Mouse (Mus musculus): Measurements from ENCODE around the gene Nbl1. TPM values are rescaled to one million over a fixed set of nuclear protein-coding genes. Genes with fewer than 3 reads are reported as not detected.
A peak's percentile ranks its signal among the peaks of the same experiment; 100 is the strongest.

Nbl1 gene
- 10 to 100 TPM; 22.6 to 22.8 TPM for total RNA-seq (2021)
- long read RNA-seq, experiment 1, transcript Nbl1-201 (4 exons, 1,793 nt), result major isoform, 18 of 29 reads
- long read RNA-seq, experiment 1, partial matches to known transcripts, result 1 of 29 reads
- long read RNA-seq, experiment 1, other reads (novel, unspliced or antisense), result 10 of 29 reads
- long read RNA-seq, experiment 2, transcript Nbl1-201 (4 exons, 1,793 nt), result major isoform, 23 of 39 reads
- long read RNA-seq, experiment 2, partial matches to known transcripts, result 1 of 39 reads
- long read RNA-seq, experiment 2, other reads (novel, unspliced or antisense), result 15 of 39 reads

DNA sequence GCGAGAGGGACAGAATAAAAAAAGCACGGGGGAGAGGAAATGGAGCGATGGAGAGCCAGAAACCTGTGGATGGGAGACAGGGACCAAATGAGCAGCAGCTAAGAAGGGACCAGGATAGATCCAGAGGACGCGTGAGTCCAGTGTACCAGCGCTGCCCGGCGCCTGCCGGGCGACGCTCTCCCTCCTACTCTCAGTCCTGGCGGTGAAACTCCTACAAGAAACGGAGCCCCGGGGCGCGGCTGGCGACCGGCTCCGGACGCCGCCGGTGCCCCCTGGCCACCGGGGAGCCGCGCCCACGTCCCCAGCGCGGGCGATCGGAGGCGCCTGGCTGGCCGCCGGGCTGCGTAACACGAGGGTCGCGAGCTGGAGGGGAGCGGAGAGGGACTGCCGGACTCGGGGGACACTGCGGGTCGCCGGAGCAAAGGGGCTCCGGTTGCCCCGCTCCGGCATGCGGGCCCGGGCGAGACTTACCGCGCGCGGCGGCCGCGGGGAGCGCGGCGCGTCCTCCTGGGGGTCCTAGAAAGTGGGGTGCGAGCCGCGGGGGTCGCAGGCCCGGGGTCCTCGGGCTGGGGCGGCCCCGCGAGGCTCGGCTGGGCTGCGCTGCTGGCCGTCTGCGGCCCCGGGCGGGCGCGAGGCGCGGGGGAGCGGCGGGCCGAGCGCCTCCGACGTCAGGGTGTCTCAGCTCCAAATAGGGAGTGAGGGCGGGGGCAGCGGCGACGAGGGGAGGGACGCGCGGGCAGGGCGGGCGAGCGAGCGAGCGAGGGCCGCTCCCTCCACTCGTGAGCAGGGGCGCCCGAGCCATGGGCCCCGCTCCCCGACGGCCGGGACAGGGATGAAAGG is at the start of gene Nbl1:
TSS of gene Nbl1 (minus strand) at position 638 of the 840 bp plus-strand sequence.
- peak; percentile 54 to 70 for DNase-seq
- intact Hi-C loops (cut with DNase I), result loop anchor here (5.0 kb wide), 1 partner anchor 100 kb away; the partner anchor contains the start of gene Capzb

DNA sequence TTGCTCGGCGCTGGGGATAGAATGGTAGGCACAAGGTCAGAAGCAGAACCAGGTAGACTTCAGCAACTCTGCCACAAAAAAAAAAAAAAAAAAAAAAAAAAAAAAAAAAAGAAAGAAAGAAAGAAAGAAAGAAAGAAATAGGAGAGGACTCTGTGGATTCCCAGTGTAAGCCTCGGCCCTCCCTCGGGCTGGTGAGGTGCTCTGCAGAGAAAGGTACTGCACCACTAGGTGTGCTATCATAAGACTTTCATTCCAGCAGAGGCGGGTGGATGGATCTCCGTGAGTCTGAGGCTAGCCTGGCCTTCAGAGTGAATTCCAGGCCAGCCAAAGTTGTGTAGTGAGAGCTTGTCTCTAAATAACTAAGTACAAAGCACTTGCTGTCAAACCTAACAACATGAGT is 49.0 kb upstream of the Nbl1 start:
- intact Hi-C loops (cut with DNase I), result loop anchor here (5.0 kb wide), 1 partner anchor 41 kb away; no protein-coding TSS in a partner anchor
- DNase-seq, result no peak

DNA sequence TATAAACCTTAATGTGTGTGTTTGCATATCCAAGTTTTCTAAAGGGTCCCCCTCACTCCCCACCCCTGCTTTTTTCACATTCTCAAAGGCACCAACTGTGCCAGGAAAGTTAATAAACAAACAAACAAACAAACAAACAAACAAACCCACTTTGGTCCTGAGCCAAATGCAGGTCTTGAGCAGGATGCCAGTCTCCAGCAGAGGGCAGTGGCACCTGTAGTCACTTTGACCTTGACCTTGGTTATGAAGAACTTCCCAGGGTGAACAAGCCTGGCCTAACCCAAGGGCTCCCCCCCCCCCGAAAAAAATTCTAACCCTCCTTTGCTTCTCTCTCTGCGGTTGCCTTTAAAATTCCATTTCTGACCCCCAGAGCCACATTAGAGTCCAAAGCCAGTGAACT is 47.5 kb upstream of the Nbl1 start:
- intact Hi-C loops (cut with DNase I), result loop anchor here (5.0 kb wide), 1 partner anchor 42 kb away; no protein-coding TSS in a partner anchor
- no peak for DNase-seq

DNA sequence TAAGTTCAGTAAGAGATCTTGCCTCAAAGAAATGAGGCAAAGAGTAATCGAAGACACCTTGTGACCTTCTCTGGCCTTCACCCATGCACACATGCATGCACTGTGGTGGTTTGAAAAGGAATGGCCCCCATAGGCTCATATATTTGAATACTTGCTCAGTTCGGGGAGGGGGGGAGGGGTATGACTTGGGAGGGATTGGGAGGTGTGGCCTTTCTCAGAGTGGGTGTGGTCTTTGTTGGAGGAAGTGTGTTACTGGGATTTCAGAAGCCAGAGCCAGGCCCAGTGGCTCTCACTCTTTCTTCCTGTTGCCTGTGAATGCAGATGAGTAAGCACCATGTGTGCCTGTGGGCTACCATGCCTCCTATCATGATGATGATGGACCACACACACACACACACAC is 43.2 kb upstream of the Nbl1 start:
- DNase-seq, result no peak
- intact Hi-C loops (cut with DNase I), result no loop called here

DNA sequence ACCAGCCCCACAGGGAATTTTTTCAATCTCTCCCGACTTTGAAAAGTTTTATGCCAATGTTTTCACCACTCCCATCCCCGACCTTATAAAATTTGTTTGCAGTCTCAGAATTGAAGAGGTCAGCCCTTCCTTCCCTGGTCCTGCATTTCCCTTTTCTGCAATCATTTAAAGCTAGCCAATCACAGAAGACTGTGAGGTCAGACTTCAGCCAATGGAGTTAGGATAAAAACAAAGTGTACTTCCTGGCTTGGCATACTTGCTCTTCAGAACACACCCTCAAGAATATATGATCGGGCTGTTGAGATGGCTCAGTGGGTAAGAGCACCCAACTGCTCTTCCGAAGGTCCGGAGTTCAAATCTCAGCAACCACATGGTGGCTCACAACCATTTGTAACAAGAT is 40.3 kb upstream of the Nbl1 start:
- no peak for DNase-seq
- intact Hi-C loops (cut with DNase I), result loop anchor here (5.0 kb wide), 1 partner anchor 114 kb away; no protein-coding TSS in a partner anchor

DNA sequence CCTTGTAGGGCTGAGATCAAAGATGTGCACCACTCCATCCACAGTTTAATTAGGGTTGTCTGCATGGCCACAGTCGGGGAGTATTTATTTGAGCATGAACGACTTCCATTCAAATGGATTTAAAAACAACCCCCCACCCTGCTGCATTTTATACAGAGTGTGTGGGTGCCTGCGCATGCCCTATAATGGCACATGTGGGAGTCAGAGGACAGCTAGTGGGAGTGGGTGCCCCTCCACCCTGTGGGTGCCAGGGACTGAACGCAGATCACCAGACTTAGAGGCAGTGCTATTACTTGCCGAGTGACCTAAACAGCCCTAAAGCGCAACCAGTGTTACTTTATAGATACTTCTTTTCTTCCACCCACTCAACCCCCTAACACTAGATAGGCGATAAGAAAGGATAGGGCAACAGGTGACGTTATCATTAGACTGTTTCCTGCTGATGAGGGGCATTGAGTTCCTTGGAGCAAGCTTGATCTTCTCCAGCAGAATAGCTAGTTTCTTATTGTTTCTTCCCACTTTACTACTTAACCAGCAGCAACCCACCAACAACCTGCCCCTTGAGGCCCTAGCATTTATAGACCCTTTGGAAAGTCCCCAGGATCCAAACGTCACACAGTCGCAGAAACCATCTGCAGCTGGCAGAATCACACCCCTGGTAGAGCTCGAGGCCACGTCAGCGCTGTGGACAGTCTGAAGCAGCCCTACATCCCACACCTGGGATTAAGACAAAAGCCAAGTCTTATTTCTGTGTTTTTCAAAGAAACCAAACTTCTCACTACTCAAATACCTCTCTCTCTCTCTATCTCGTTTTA is 39.3 kb upstream of the Nbl1 start:
- DNase-seq, result no peak
- intact Hi-C loops (cut with DNase I), result loop anchor here (5.0 kb wide), 1 partner anchor 115 kb away; no protein-coding TSS in a partner anchor

DNA sequence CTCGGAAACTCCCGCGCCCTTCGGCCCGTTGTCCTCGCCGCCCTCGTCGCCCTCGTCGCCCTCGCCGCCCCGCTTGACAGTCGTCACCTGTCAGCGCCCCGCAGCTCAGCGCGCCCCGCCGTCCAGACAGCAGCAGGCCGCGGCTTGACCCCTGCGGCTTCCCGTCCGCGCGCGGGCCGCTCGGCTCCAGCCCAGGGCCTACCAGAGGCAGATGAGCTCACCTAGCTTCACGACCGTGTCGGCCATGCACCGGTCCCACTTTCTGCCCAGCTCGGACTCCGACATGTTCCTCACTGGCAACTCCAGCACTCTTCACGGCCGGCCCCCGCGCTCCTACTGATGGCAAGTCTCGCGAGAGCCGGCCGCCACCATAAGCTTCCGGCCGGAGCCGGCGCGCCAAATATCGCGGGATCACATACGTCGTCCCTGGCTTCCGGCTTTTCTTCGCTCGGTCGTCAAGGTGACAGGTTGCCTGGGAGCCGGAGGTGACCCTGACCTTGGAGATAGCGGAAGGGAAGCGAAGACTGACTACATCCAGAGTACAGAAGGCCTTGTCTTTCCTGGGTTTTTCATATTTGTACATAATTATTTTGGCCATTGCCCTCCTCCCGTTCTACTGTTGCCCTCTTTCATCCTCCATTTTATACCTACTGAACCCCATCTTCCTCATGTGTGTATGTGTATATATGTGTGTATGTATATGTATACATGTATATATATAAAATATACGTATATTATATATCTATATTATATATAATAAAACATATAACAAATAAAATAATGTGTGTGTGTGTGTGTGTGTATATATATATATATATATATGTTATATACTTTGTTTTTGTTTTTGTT is 38.1 kb upstream of the Nbl1 start, which contains the start of gene Minos1:
TSS of gene Minos1 (minus strand) at position 413 of the 849 bp plus-strand sequence.
- peak; percentile 95 for DNase-seq
- intact Hi-C loops (cut with DNase I), result loop anchor here (5.0 kb wide), 1 partner anchor 116 kb away; no protein-coding TSS in a partner anchor

DNA sequence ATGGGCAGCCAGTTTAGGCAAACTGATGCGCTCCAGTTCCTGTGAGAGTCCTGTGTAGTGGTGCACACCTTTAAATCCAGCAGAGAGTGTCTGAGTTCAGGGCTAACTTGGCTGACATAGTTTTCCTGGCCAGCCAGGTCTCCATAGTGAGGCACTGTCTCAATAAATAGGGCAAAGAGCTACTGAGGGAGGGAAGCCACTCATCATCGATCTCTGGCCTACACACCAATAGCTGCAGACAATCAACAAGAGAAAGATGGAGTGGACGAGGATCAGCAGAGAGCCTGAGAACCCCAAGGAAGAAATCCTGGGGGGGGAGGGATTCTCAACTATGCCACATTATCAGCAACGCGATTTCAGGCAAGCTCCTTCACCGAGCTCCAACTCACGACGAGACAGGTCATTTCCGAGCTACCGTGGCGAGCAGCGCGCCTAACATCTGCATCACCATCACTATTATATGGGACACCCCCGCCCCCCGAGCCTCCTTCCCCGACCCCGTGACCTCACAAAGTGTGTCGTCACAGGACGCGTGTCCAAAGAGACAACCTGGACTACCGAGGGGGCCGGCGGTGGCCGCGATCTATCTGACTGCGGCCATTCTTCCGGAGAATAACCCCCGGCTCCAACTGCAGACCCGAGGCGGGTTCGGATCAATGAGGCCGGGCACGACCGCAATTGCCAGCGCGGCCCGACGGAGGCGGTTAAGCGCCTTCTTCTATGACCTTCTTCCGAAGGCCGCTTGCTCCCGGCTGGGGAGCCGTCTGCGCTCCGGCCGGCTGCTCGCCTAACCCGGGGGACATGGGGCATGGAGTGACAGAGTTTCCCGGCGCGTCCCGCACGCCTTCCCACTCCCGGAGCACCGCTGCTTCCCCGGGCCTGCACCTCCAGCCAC is 37.3 kb upstream of the Nbl1 start:
- DNase-seq, result no peak
- intact Hi-C loops (cut with DNase I), result loop anchor here (5.0 kb wide), 1 partner anchor 117 kb away; no protein-coding TSS in a partner anchor

DNA sequence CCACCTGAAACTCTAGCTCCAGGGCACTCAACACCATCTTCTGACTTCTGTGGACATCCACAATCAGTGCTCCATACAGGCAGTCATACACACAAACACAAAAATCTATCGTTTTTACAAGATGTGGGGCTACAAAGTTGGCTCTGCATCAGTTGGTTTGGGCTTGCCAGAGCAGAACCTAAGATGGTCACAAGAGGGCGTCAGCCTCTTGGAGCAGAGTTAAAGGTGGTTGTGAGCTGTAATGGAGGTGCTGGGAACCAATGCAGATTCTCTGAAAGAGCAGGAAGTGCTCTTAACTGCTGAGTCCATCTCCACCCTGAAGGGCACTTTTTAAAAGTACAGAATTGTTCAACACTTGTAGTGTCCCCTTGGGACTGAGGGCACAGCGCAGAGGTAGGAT is 33.7 kb upstream of the Nbl1 start:
- no peak for DNase-seq
- intact Hi-C loops (cut with DNase I), result no loop called here

DNA sequence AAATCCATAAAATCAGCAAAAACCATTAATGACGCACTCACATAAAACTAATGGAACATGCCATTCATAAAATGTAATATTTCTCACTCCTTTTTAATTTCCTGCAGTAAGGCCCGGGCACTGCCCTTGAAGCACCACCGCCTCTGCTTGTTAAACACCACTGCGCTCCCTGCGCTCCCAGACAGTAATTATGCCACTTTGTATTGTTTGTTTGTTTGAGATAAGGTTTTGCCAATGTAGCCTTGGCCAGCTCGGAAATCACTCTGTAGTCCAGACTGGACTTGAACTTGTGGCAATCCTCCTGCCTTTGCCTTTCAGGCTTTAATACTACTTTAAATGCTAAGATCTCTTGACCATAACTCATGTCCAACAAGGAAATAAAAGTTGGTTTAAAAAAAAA is 32.1 kb upstream of the Nbl1 start:
- no peak for DNase-seq
- intact Hi-C loops (cut with DNase I), result no loop called here

DNA sequence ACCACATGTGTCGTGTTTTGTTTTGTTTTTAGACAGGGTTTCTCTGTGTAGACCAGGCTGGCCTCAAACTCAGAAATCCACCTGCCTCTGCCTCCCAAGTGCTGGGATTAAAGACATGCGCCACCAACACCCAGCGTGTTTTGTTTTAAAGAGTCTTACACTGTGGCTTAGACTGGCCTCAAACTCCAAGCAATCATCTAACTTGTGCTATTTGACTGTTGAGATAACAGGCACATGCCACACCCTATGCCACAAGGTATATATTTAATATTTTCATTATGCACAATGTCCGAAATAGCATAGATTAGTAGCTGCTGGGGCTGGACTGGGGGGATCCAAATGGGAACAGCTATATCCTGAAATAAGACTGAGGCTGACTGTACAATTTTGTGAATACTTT is 29.8 kb upstream of the Nbl1 start:
- no peak for DNase-seq
- intact Hi-C loops (cut with DNase I), result no loop called here

DNA sequence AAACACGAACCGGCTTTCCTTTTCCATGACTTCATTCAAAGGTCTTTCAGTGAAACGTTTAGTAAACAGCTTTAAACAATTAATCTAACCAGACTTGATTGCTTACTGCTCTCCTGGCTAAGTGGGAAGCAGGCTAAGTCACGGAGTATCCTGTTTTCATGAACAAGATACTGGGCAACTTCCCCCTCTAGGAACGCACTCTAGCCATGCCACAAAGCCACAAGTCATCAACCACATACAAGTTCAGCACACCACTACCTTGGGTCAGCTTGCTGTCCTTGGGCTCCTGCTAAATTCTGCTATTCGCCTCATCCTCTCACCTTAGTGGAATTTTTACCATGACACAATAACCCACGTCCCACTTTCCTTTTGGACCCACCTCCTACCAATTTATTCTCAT is 28.2 kb upstream of the Nbl1 start:
- intact Hi-C loops (cut with DNase I), result no loop called here
- DNase-seq, result no peak

DNA sequence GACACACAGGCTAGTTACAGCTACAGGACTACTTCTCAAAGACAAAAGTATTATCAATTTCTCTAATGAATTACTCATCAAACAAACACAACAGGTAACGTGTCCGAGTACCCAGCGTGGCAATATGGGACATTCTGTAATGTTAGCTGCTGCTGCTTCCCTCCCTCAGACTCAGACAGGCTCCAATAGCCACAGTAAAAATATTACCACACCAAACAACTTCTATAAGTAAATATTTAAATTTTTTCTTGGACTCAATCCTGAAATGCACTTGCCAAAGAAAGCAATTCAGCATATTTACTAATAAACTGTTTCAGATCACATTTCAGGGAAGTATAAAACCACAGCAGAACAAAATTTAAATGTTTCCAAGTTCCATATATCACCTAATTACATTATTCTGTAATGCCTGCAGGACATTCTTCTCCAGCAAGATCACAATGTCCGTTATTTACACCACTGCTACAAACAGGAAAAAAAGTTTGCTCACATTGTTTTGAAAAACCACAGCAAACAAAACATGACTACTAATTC is 27.6 kb upstream of the Nbl1 start:
- DNase-seq, result no peak
- intact Hi-C loops (cut with DNase I), result no loop called here

DNA sequence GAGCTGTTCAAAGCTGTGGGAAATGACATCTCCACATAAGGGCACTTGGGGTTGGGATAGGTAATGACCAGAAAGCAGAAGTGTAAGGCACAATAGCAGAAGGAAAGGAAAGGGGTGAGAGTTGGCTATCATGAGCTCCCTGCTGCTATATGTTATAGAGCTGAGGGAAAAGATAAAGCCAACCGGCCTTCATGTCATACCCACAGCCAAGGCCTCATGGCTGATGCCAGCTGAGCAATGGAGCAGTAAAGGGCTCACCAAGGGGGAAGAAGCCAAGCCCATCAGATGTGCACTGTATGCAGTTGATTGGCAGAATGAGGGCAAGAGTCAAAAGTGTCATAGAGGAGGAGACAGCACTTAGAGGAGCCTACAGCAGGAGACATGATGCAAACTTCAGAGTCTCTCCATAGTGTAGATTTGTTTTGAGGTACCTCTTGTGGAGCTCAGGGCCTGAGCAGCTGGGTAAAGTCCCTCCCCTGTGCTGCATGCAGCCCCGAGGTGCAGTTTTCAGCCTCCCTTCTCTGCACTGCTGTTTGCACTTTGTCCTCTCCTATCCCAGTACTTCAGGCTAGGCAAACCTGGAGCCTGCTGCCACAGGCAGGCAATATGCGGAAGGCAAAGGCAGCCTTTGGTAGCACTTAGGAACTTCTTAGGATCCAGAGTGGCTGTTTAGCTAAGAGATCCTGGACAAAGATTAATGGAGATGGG is 23.7 kb upstream of the Nbl1 start:
- intact Hi-C loops (cut with DNase I), result no loop called here

DNA sequence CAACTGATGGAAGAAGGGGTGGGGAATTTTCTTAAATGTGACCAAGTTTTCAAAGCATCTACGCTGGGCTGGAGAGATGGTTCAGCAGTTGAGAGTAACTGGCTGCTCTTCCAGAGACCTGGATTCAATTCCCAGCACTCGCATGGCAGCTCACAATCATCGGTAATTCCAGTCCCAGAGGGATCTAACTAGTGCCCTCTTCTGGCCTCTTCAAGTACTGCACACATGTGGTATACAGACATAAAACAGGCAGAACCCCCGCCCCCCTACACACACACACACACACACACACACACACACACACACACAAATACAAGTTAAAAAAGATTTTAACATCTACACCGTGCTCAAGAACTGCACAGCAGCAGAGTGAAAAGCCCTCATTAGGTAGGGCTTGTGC is 22.9 kb upstream of the Nbl1 start:
- DNase-seq, result no peak
- intact Hi-C loops (cut with DNase I), result no loop called here

More for the DNA sequence above, 23.7 kb upstream of the Nbl1 start:
- no peak for DNase-seq

DNA sequence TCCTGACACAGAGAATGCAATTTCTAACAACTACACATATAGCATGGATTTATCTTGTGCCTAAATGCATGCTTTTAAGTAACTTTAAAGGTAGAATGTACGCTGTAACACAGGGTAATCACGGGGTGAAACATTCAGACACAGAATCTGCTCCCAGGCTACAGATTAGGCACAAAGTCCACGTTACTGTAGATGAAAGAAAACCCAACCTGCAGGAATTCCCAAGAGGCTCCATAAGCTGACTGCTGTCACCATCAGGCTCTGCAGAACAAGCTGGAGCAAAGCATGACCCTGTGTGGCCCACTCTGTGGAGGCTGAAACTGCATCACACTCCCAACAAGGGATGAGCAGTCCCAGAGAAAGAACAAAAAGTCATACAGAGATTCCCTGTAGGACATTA is 19.7 kb upstream of the Nbl1 start:
- DNase-seq, result no peak
- intact Hi-C loops (cut with DNase I), result no loop called here

DNA sequence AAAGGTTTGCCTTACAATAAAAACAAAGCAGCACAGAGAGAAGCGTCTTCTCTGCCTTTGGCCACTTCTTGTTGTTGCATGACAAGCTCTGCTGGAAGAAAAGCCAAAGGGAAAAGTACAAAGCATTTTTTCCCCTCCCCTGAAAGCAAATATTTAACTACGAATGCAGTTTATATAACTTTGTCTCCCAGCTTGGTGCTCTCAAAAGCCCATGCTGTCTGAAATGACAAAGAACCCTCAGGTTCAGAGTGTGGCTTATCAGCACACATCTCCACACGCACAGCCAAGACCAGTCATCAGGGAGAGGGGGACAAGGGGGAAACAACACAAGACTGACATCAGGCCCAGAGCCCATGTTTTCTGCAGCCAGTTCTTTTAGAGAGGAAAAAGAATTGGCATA is 18.6 kb upstream of the Nbl1 start:
- intact Hi-C loops (cut with DNase I), result no loop called here
- DNase-seq, result no peak

DNA sequence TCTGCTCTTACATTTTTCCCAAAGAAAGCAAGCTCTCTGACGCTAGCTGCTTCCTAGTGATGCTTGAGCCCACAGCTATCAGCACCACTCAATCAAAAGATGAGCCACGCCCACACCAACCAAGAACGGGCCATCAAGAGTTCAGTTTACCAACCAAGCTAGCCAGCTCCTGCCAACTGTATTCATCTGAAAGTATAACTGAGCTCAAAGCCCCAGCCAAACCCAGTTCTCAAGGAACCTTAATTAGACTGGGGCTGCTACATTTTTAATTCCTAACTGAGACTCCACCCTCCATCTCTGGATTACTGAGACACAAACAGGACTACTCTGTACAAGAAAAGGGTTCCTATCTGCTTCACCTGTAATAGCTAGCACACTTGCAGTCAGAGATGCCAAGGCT is 18.1 kb upstream of the Nbl1 start:
- intact Hi-C loops (cut with DNase I), result no loop called here
- no peak for DNase-seq
